Mouse (Mus musculus) lung, postnatal 0 days (tissue): Measurements from ENCODE around the gene Hoxb6. TPM values are rescaled to one million over a fixed set of nuclear protein-coding genes. Genes with fewer than 3 reads are reported as not detected.

Experiments used
- ATAC-seq: fragments of 200-750 bp; cut with Nextera tagmentation; 2 replicates; pipeline ENCODE4 v1.8.0; 2017; ENCODE audit warnings: moderate library complexity
- DNase-seq: peaks from one replicate; pipeline ENCODE4 v3.0.0-alpha.2; 2016; ENCODE audit warnings: low spot score
- H3K27ac ChIP-seq: fragments of 300-500 bp; sonication (generic); 2 replicates; pipeline ENCODE4 v1.5.1; 2014; ENCODE audit warnings: antibody characterized with exemption, mild to moderate bottlenecking, low read length, mixed read lengths
- H3K27me3 ChIP-seq: fragments of 300-500 bp; sonication (generic); replicated peaks from 2 replicates; pipeline ENCODE4 v1.6.1; 2014; ENCODE audit warnings: low read length, mixed read lengths; ENCODE audit not compliant: insufficient read depth
- H3K36me3 ChIP-seq: fragments of 300-500 bp; sonication (generic); 2 replicates; pipeline ENCODE4 v1.6.1; 2014; ENCODE audit warnings: low read length, mixed read lengths; ENCODE audit not compliant: insufficient read depth
- H3K4me1 ChIP-seq: fragments of 300-500 bp; sonication (generic); 2 replicates; pipeline ENCODE4 v1.6.1; 2014; ENCODE audit warnings: antibody characterized with exemption, low read depth, low read length, mixed read lengths; ENCODE audit not compliant: insufficient read depth
- H3K4me2 ChIP-seq: fragments of 300-500 bp; sonication (generic); replicated peaks from 2 replicates; pipeline ENCODE4 v1.6.1; 2014; ENCODE audit warnings: low read depth, mild to moderate bottlenecking, low read length, moderate library complexity, mixed read lengths
- H3K4me3 ChIP-seq: fragments of 300-500 bp; sonication (generic); 2 replicates; pipeline ENCODE4 v1.5.1; 2014; ENCODE audit warnings: low read depth, low read length
- H3K9ac ChIP-seq: fragments of 300-500 bp; sonication (generic); replicated peaks from 2 replicates; pipeline ENCODE4 v1.6.1; 2014; ENCODE audit warnings: low read depth, mild to moderate bottlenecking
- H3K9me3 ChIP-seq: fragments of 300-500 bp; sonication (generic); 2 replicates; pipeline ENCODE4 v1.6.1; 2016; ENCODE audit warnings: low read length, mixed read lengths
- CTCF ChIP-seq: IDR thresholded peaks from 2 replicates; pipeline ENCODE4 v1.5.1; 2016; ENCODE audit warnings: antibody characterized with exemption, mild to moderate bottlenecking
- EP300 ChIP-seq: IDR thresholded peaks from 2 replicates; pipeline ENCODE4 v1.6.1; 2016; ENCODE audit warnings: antibody characterized with exemption, mild to moderate bottlenecking, control low read depth
- WGBS: fragments of 180-500 bp; shearing (Covaris S2); extraction: QIAGEN DNeasy Blood & Tissue Kit; methylation state at CpG from one replicate; pipeline ENCODE4 v1.1.7; 2014; 5-methylcytosine and 5-hydroxymethylcytosine counted together
- polyA plus RNA-seq: library from polyadenylated mRNA; unstranded; fragments of >200 nt; fragmentation: Nextera tagmentation; extraction: Ambion mirVana; gene quantifications from 2 replicates; pipeline ENCODE4 v1.2.1, GENCODE M21; 2015

Hoxb6 gene
- polyA plus RNA-seq, 1 experiment from 2014 or later, result 7.4 TPM

DNA sequence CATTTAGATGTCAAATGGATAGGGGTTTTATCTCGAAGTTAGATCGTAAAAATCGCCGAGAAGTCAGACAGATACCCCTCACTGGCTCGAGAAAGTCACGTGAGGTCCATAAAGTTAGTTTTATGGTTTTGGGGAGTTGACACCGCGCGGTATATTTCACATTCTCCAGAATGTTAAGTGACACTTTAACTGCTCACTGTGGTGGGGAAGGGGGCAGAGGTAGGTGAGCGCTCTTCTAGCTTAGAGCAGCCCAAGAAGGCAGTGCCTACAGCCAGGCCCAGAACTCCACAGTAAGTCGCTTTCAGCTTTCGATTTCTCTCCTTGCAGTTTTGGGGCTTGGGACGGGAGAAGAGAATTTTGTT, 14.6 kb downstream of the Hoxb6 start:
- Histone ChIP-seq H3K27ac (peak overlapping the region; percentile 94), H3K9me3 (no peaks in the 10 kb centered on the region), H3K9ac (peak overlapping the region; percentile 26), H3K4me3 (peak overlapping the region; percentile 12; the same call in 1 of the 2 replicates), H3K4me1 (peaks cover 11% of the 10 kb centered on the region; the same call in 1 of the 2 replicates), H3K36me3 (no peaks in the 10 kb centered on the region), H3K27me3 (peaks cover 14% of the 10 kb centered on the region; the same call in 1 of the 2 replicates), H3K4me2 (peak overlapping the region; percentile 73)
- no peak for ATAC-seq
- TF ChIP-seq EP300 (no peak), CTCF (no peak)
- 31% methylated on average over 13 of the region's 13 CpGs for WGBS
- peak; percentile 19 for DNase-seq

DNA sequence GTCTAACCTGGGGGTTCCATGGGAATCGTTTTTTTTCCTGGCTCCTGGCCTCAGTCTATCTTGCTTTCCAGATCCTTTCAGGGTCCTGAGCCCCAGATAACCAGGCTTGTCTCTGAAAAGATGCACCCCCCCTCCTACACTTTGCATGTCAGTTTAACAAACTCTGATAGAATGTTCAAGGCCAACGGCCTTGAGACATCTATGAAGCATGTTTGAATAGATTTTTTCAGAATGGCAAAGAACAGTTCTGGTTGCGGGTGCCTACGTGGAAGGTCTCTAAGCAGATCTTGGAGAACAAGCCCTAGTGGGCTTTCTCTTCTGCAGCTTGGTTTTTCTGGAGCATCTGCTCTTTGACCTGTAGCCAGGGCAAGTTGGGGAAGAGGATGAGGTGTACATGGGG, 16.5 kb downstream of the Hoxb6 start:
- no peak for ATAC-seq
- Histone ChIP-seq H3K27me3 (peaks cover 13% of the 10 kb centered on the region; the same call in 1 of the 2 replicates), H3K4me1 (peaks cover 11% of the 10 kb centered on the region; the same call in 1 of the 2 replicates), H3K4me2 (peak overlapping the region; percentile 73), H3K9me3 (no peaks in the 10 kb centered on the region), H3K4me3 (peak overlapping the region; percentile 10; the same call in 1 of the 2 replicates), H3K27ac (peak overlapping the region; percentile 88), H3K36me3 (no peaks in the 10 kb centered on the region), H3K9ac (no peak overlapping the region)
- 16% methylated on average over 4 of the region's 4 CpGs for WGBS
- no peak for DNase-seq
- TF ChIP-seq EP300, result no peak
- no peak for TF ChIP-seq CTCF

DNA sequence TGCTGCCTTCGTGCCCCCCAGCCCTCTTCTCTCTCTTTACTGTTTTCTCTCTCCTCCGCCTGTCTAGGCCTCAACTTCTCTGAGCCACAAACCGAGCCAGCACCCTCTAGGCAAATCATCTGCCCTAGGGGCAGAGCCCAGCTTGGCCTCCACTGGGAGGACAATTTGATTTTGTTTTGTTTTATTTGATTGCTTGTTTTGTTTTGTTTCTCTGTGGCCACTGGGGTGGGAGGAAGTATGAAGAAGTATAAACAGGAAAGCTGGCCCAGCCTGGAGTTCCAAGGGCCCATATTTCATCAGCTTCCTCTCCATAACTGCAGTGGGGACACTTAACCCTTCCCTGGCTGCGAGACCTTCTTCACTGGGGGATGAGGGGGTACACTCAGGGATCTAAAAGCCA, 17.0 kb downstream of the Hoxb6 start:
- DNase-seq (peak; percentile 84), ATAC-seq (peak; percentile 42)
- Histone ChIP-seq H3K4me3 (peak overlapping the region; percentile 10), H3K27me3 (peaks cover 13% of the 10 kb centered on the region; the same call in 1 of the 2 replicates), H3K27ac (peak overlapping the region; percentile 88), H3K4me2 (peak overlapping the region; percentile 73), H3K9me3 (no peaks in the 10 kb centered on the region), H3K4me1 (peaks cover 11% of the 10 kb centered on the region; the same call in 1 of the 2 replicates), H3K36me3 (no peaks in the 10 kb centered on the region), H3K9ac (no peak overlapping the region)
- WGBS, result 13% methylated on average over 4 of the region's 4 CpGs
- TF ChIP-seq EP300 (peak; percentile 73; the same call in 1 of the 2 replicates), CTCF (peak; percentile 21; the same call in 1 of the 2 replicates)

DNA sequence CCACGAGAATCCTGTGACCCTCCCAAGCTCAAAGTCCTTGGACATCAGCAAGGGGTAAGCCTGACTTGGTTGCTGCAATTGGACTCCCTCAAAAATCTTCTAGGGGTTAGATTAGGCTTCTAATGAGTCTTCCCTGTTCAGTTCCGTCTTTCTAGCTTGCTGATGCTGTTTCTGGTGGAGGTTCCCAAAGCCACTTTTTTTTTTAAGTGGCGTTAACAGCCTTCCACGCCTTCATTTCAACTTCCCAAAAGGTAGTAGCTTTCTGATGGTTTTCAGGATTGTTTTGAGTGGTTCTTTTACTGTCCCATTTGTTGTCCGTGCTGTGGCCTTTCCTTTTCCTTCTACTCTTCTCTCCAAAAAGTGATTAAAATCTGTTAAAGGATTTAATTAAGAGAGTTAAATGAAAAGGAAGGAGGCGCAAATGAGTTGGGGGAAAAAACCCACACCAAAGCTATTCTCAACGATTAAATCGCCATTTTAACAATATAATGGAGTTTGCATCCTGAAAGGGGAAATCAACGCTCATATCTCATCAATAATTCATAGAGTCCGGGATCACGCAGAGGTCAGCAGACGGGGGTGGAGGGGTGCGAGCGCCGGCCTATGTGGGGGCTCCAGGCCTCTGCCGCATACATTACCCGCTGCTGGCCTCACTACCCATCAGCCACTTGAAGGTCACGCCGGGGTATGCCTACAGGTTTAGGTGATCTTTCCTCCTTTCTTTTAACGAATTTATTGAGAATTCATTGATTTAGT, 18.1 kb downstream of the Hoxb6 start:
- Histone ChIP-seq H3K27ac (peak overlapping the region; percentile 88), H3K27me3 (peaks cover 13% of the 10 kb centered on the region; the same call in 1 of the 2 replicates), H3K36me3 (no peaks in the 10 kb centered on the region), H3K4me2 (peak overlapping the region; percentile 73), H3K4me1 (peaks cover 11% of the 10 kb centered on the region; the same call in 1 of the 2 replicates), H3K9me3 (no peaks in the 10 kb centered on the region), H3K4me3 (peak overlapping the region; percentile 35), H3K9ac (no peak overlapping the region; the same call in 1 of the 2 replicates)
- 17% methylated on average over 20 of the region's 20 CpGs for WGBS
- TF ChIP-seq EP300 (no peak), CTCF (no peak)
- no peak for DNase-seq
- no peak for ATAC-seq

DNA sequence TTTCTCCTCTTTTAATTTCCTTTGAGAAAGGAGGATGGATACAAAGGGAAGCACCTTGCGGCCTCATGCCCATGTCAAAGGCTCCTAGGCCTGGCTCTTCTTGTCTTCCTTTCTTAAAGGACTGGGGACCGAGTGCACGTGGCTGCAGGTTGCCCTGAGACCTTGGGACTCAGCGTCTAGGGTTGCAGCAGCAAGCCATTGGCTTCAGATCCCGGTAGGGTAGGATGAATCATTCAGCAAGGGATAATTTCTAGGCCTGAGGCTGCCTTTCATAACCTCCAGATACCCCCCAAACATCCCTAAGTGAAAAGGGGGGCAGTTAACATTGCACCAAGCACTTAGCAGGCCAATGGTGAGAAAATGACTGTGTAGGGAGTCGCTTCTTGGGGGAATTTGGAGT, 18.8 kb downstream of the Hoxb6 start:
- Histone ChIP-seq H3K9me3 (no peaks in the 10 kb centered on the region), H3K4me1 (peaks cover 11% of the 10 kb centered on the region; the same call in 1 of the 2 replicates), H3K27me3 (peaks cover 17% of the 10 kb centered on the region; the same call in 1 of the 2 replicates), H3K36me3 (no peaks in the 10 kb centered on the region), H3K9ac (peak overlapping the region; percentile 48), H3K4me2 (peak overlapping the region; percentile 73), H3K27ac (peak overlapping the region; percentile 82), H3K4me3 (peak overlapping the region; percentile 35)
- TF ChIP-seq EP300 (no peak), CTCF (no peak)
- WGBS, result 8% methylated on average over 6 of the region's 6 CpGs
- DNase-seq (no peak), ATAC-seq (no peak)
